Mouse (Mus musculus): ENCODE results near the gene Ms4a6d.

- no peak for TF ChIP-seq POLR2A (IDR thresholded peaks at IDR 0.05; ENCODE audit: insufficient read depth, low read depth, low read length)
- TF ChIP-seq CTCF (IDR thresholded peaks at IDR 0.05; ENCODE audit: insufficient read depth, low read depth, low read length): no peak
Measured at GRCm38 (mm10) chr19:11633732-11634131, 29.1 kb upstream of the Ms4a6d start.

Measured in olfactory bulb, adult 2 months (tissue).